In the genomic region with DNA sequence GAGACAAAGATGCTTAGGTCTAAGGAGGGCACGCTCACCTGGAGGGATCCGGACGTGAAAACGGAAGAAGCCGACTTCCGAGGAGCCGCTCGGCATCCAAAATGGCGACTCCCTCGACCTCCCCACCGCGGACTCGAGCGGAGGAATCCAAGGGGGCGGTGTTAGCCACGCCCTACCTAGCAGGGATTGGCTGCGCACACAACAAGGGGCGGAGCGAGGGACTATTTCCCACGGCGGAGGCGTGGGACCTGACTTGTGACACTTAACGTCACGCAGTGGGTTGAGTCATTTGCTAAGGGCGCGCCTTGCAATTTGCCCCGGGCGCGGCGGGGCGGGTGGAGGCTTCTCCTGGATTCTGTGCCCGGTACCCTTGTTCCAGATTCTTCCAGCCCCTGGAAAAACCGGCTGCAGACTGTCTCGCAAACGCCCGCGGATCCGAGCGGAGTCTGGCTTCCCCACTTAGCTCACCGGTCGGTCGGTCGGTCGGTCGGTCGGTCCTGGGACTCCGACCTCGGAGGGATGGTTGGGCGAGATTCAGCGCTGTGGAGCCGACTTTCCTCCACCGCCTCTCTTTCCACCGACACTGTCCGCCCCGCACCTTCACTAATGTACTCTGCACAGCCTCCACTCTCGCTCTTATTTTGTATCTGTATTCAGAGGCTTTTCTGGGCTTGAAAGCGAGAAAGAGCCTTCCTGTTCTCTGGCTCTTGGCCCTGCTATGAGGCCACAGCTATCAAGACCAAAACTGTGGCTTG, we compare ENCODE assay signal across 8 mouse cellular contexts. TPM values are rescaled to one million over a fixed set of nuclear protein-coding genes. Genes with fewer than 3 reads are reported as not detected.
DNase-seq lines count a peak whose midpoint lies in the region; ATAC-seq and TF ChIP-seq lines count a peak whose summit lies in the region.

Ist1 (minus strand) TSS at position 115 of the 755 bp plus-strand sequence.

- peak; percentile 98 for DNase-seq in 3134 (ENCODE audit: extremely low read depth, insufficient read length, low spot score)
- DNase-seq in adrenal gland, postnatal 36 days, result peak; percentile 98
- DNase-seq in heart, adult 18-20 months, result peak; percentile 99
- DNase-seq in kidney, adult 2 months, result peak; percentile 99
- peak; percentile 97 to 98 for DNase-seq in spleen, adult 2 months (ENCODE audit: low read depth in 1 of 2, low spot score in 2 of 2)

- peak; percentile 96 for ATAC-seq in embryonic facial prominence, embryonic 13.5 days (ENCODE audit: insufficient number of reproducible peaks, insufficient read depth, low FRiP score, low TSS enrichment, low read depth)
- ATAC-seq in limb, embryonic 12.5 days (ENCODE audit: insufficient number of reproducible peaks, insufficient read depth, low FRiP score, low TSS enrichment, low read depth), result peak; percentile 96
- peak; percentile 97 for ATAC-seq in midbrain, embryonic 15.5 days (replicated peaks)

- WGBS in embryonic facial prominence, embryonic 13.5 days, result under 1% methylated on average over 57 of the region's 57 CpGs
- under 1% methylated on average over 57 of the region's 57 CpGs for WGBS in kidney, adult 2 months
- WGBS in limb, embryonic 12.5 days, result under 1% methylated on average over 57 of the region's 57 CpGs
- WGBS in midbrain, embryonic 15.5 days, result under 1% methylated on average over 57 of the region's 57 CpGs
- WGBS in spleen, adult 2 months, result under 1% methylated on average over 57 of the region's 57 CpGs

- peaks cover 25% of the 10 kb centered on the region for H3K4me1 ChIP-seq in embryonic facial prominence, embryonic 13.5 days
- H3K4me1 ChIP-seq in kidney, adult 2 months (ENCODE audit: control insufficient read depth, insufficient read depth, low read length), result peaks cover 9% of the 10 kb centered on the region
- H3K4me1 ChIP-seq in limb, embryonic 12.5 days (replicated peaks), result peaks cover 24% of the 10 kb centered on the region
- H3K4me1 ChIP-seq in midbrain, embryonic 15.5 days, result peaks cover 26% of the 10 kb centered on the region
- H3K4me1 ChIP-seq in spleen, adult 2 months (ENCODE audit: control insufficient read depth, insufficient read depth, insufficient read length), result peaks cover 10% of the 10 kb centered on the region; the same call in 1 of the 2 replicates

- no peaks in the 10 kb centered on the region for H3K9me3 ChIP-seq in embryonic facial prominence, embryonic 13.5 days
- no peaks in the 10 kb centered on the region for H3K9me3 ChIP-seq in limb, embryonic 12.5 days
- H3K9me3 ChIP-seq in midbrain, embryonic 15.5 days, result no peaks in the 10 kb centered on the region

- no peaks in the 10 kb centered on the region for H3K27me3 ChIP-seq in embryonic facial prominence, embryonic 13.5 days
- H3K27me3 ChIP-seq in kidney, adult 2 months (replicated peaks; ENCODE audit: control insufficient read depth, insufficient read depth, low read length), result no peaks in the 10 kb centered on the region
- H3K27me3 ChIP-seq in limb, embryonic 12.5 days, result no peaks in the 10 kb centered on the region
- no peaks in the 10 kb centered on the region for H3K27me3 ChIP-seq in midbrain, embryonic 15.5 days (replicated peaks)
- no peaks in the 10 kb centered on the region for H3K27me3 ChIP-seq in spleen, adult 2 months (ENCODE audit: control insufficient read depth, insufficient read depth, low read length)

- H3K4me2 ChIP-seq in embryonic facial prominence, embryonic 13.5 days, result peak within 1 kb of the TSS; percentile 73
- H3K4me2 ChIP-seq in limb, embryonic 12.5 days, result peak within 1 kb of the TSS; percentile 81
- H3K4me2 ChIP-seq in midbrain, embryonic 15.5 days, result peak within 1 kb of the TSS; percentile 84

- peak within 1 kb of the TSS; percentile 96 for H3K4me3 ChIP-seq in embryonic facial prominence, embryonic 13.5 days
- peak within 1 kb of the TSS; percentile 94 for H3K4me3 ChIP-seq in kidney, adult 2 months (ENCODE audit: insufficient read depth, low read depth, low read length)
- peak within 1 kb of the TSS; percentile 96 for H3K4me3 ChIP-seq in limb, embryonic 12.5 days (replicated peaks)
- peak within 1 kb of the TSS; percentile 92 for H3K4me3 ChIP-seq in midbrain, embryonic 15.5 days
- peak within 1 kb of the TSS; percentile 98 for H3K4me3 ChIP-seq in spleen, adult 2 months (ENCODE audit: extremely low read depth, insufficient read depth, insufficient read length)

- peak within 1 kb of the TSS; percentile 77 for H3K27ac ChIP-seq in embryonic facial prominence, embryonic 13.5 days
- peak within 1 kb of the TSS; percentile 88 for H3K27ac ChIP-seq in kidney, adult 2 months (ENCODE audit: insufficient read depth, low read depth, low read length)
- H3K27ac ChIP-seq in limb, embryonic 12.5 days, result peak within 1 kb of the TSS; percentile 82
- H3K27ac ChIP-seq in midbrain, embryonic 15.5 days, result peak within 1 kb of the TSS; percentile 87
- peak within 1 kb of the TSS; percentile 88 for H3K27ac ChIP-seq in spleen, adult 2 months (ENCODE audit: insufficient read depth, low read length)

- H3K36me3 ChIP-seq in embryonic facial prominence, embryonic 13.5 days, result peaks cover 2% of the 10 kb centered on the region; the same call in 1 of the 2 replicates
- no peaks in the 10 kb centered on the region for H3K36me3 ChIP-seq in kidney, adult 2 months (ENCODE audit: control insufficient read depth, insufficient read depth, low read length)
- peaks cover 3% of the 10 kb centered on the region; the same call in 1 of the 2 replicates for H3K36me3 ChIP-seq in limb, embryonic 12.5 days
- no peaks in the 10 kb centered on the region for H3K36me3 ChIP-seq in midbrain, embryonic 15.5 days (replicated peaks)
- H3K36me3 ChIP-seq in spleen, adult 2 months (ENCODE audit: control insufficient read depth, insufficient read depth, low read length), result no peaks in the 10 kb centered on the region

- peak; percentile 75 for TF ChIP-seq POLR2A in kidney, adult 2 months (IDR thresholded peaks at IDR 0.05; ENCODE audit: low read depth, low read length)
- peak; percentile 65 for TF ChIP-seq POLR2A in spleen, adult 2 months (IDR thresholded peaks at IDR 0.05; ENCODE audit: low read depth, low read length)

- peak within 1 kb of the TSS; percentile 97 for H3K9ac ChIP-seq in embryonic facial prominence, embryonic 13.5 days
- H3K9ac ChIP-seq in limb, embryonic 12.5 days (replicated peaks), result peak within 1 kb of the TSS; percentile 94
- peak within 1 kb of the TSS; percentile 95 for H3K9ac ChIP-seq in midbrain, embryonic 15.5 days

- TF ChIP-seq CTCF in kidney, adult 2 months (conservative IDR thresholded peaks at IDR 0.05; ENCODE audit: insufficient read depth, insufficient read length, low read depth, low read length), result no peak
- no peak for TF ChIP-seq CTCF in spleen, adult 2 months (IDR thresholded peaks at IDR 0.05; ENCODE audit: extremely low read depth, insufficient read depth, insufficient read length, insufficient replicate concordance)

RNA-seq across cellular contexts. Expression of gene Ist1, which starts in this region (rescaled TPM):
- 10 to 100 TPM; 85.7 to 89.3 TPM for total RNA-seq in adrenal gland, postnatal 36 days (2021)
- 169 and 179 TPM in 2 replicates for polyA plus RNA-seq in embryonic facial prominence, embryonic 13.5 days (2015; fragmentation: Nextera tagmentation; extraction: Ambion mirVana)
- 10 to 100 TPM; 41.4 to 42.8 TPM for total RNA-seq in heart, adult 18-20 months (2021)
- 49.5 and 54.0 TPM in 2 replicates for polyA plus RNA-seq in kidney, adult 2 months (2012; rRNA removed)
- polyA plus RNA-seq in limb, embryonic 12.5 days (2016; fragmentation: Nextera tagmentation; extraction: Ambion mirVana), result 162 and 164 TPM in 2 replicates
- 160 and 166 TPM in 2 replicates for polyA plus RNA-seq in midbrain, embryonic 15.5 days (2015; fragmentation: Nextera tagmentation; extraction: Ambion mirVana)
- 23.5 and 26.3 TPM in 2 replicates for polyA plus RNA-seq in spleen, adult 2 months (2012; rRNA removed)

Comparison
In these comparisons a context has a peak if more than half of its experiments do, and no peak if none do; other contexts are left out.
1. Peak in every context shown above with its lines: DNase-seq, ATAC-seq, H3K4me3 ChIP-seq and H3K27ac ChIP-seq.